Mouse (Mus musculus) CH12.LX (cell line): ENCODE measurements around the gene Fam166a.

Source experiments
- MEF2A ChIP-seq: IDR thresholded peaks from 2 replicates; pipeline ENCODE4 v1.6.1; 2014; ENCODE audit warnings: low read depth, mild to moderate bottlenecking, inconsistent platforms, low read length, improper control_type of control experiment, borderline replicate concordance
- POLR2A ChIP-seq: IDR thresholded peaks from 2 replicates; pipeline ENCODE4 v1.6.1; 2011; ENCODE audit warnings: low read depth, mild to moderate bottlenecking, improper control_type of control experiment, low read length
- POLR2AphosphoS2 ChIP-seq: IDR thresholded peaks from 2 replicates; pipeline ENCODE4 v1.6.1; 2011; ENCODE audit warnings: low read depth, low read length, improper control_type of control experiment

- TF ChIP-seq POLR2A (no peak), POLR2AphosphoS2 (no peak), MEF2A (no peak)
Observed at GRCm38 (mm10) chr2:25170326-25171100, 48.0 kb upstream of the Fam166a start.
